In genomic region chr17:62135050-62135449, GRCm38 (mm10) we compare ENCODE assay signal across 27 mouse cellular contexts.
A peak's percentile ranks its signal among the peaks of the same experiment; 100 is the strongest.
DNase-seq lines count a peak whose midpoint lies in the region; ATAC-seq and TF ChIP-seq lines count a peak whose summit lies in the region.
"Had no signal": no experiment of that assay in that cellular context is flagged by ENCODE, and none has a peak within 500 bp of the region (broad histone marks: within the 10 kb centered on the region; RNA-seq: fewer than 3 reads in every experiment).

No protein-coding gene starts in this region.

- H3K27ac ChIP-seq in forebrain, embryonic 14.5 days (ENCODE audit: low read depth, low read length), result no peak overlapping the region
- no peak overlapping the region for H3K27ac ChIP-seq in forebrain, embryonic 10.5 days
- no peak overlapping the region for H3K27ac ChIP-seq in forebrain, embryonic 16.5 days (ENCODE audit: low read length)
- no peak overlapping the region for H3K27ac ChIP-seq in forebrain, postnatal 0 days (ENCODE audit: low read depth, low read length)
- H3K27ac ChIP-seq in hindbrain, embryonic 13.5 days, result no peak overlapping the region
- no peak overlapping the region for H3K27ac ChIP-seq in hindbrain, embryonic 11.5 days (ENCODE audit: low read depth, low read length)
- no peak overlapping the region for H3K27ac ChIP-seq in neural tube, embryonic 12.5 days
- no peak overlapping the region for H3K27ac ChIP-seq in neural tube, embryonic 15.5 days (replicated peaks)
- H3K27ac ChIP-seq: embryonic facial prominence, embryonic 13.5 days; embryonic facial prominence, embryonic 15.5 days had no signal

- no peaks in the 10 kb centered on the region for H3K4me1 ChIP-seq in forebrain, embryonic 14.5 days (ENCODE audit: control insufficient read depth, insufficient read depth, low read length)
- H3K4me1 ChIP-seq in forebrain, embryonic 10.5 days, result no peaks in the 10 kb centered on the region
- no peaks in the 10 kb centered on the region for H3K4me1 ChIP-seq in forebrain, embryonic 16.5 days (replicated peaks; ENCODE audit: control insufficient read depth, insufficient read depth, low read length)
- H3K4me1 ChIP-seq in forebrain, postnatal 0 days (ENCODE audit: insufficient read depth), result no peaks in the 10 kb centered on the region
- H3K4me1 ChIP-seq in hindbrain, embryonic 13.5 days (replicated peaks), result no peaks in the 10 kb centered on the region
- H3K4me1 ChIP-seq in hindbrain, embryonic 11.5 days (replicated peaks; ENCODE audit: control insufficient read depth, insufficient read depth, low read length), result no peaks in the 10 kb centered on the region
- H3K4me1 ChIP-seq in neural tube, embryonic 12.5 days, result no peaks in the 10 kb centered on the region
- H3K4me1 ChIP-seq in neural tube, embryonic 15.5 days, result no peaks in the 10 kb centered on the region
- H3K4me1 ChIP-seq: embryonic facial prominence, embryonic 13.5 days; embryonic facial prominence, embryonic 15.5 days had no signal

- no peak overlapping the region for H3K9ac ChIP-seq in forebrain, embryonic 14.5 days (ENCODE audit: low read length)
- H3K9ac ChIP-seq in forebrain, embryonic 16.5 days (replicated peaks; ENCODE audit: low read depth, low read length), result no peak overlapping the region
- no peak overlapping the region for H3K9ac ChIP-seq in forebrain, postnatal 0 days
- H3K9ac ChIP-seq in hindbrain, embryonic 13.5 days, result no peak overlapping the region
- no peak overlapping the region for H3K9ac ChIP-seq in hindbrain, embryonic 11.5 days (ENCODE audit: low read depth, low read length)
- H3K9ac ChIP-seq in neural tube, embryonic 12.5 days, result no peak overlapping the region
- no peak overlapping the region for H3K9ac ChIP-seq in neural tube, embryonic 15.5 days (replicated peaks)
- H3K9ac ChIP-seq: embryonic facial prominence, embryonic 13.5 days; embryonic facial prominence, embryonic 15.5 days had no signal

- ATAC-seq in forebrain, embryonic 14.5 days, result no peak
- peak; percentile 31; the same call in 1 of the 2 replicates for ATAC-seq in forebrain, embryonic 16.5 days
- no peak for ATAC-seq in forebrain, postnatal 0 days
- ATAC-seq in hindbrain, embryonic 13.5 days (ENCODE audit: low FRiP score), result 0 out of 2 replicates have a peak, but pooled peaks have one; percentile 39
- no peak for ATAC-seq in hindbrain, embryonic 11.5 days (ENCODE audit: low FRiP score)
- ATAC-seq in neural tube, embryonic 12.5 days (ENCODE audit: low FRiP score, low read depth), result peak; percentile 37; the same call in 1 of the 2 replicates
- ATAC-seq in neural tube, embryonic 15.5 days (ENCODE audit: low FRiP score), result no peak
- ATAC-seq: activated CD4-positive, CD25-positive, alpha-beta regulatory T cell, adult 4 months; CD4-positive, CD25-positive, alpha-beta regulatory T cell, adult 4 months; Patski had no signal

- no peak overlapping the region for H3K4me2 ChIP-seq in forebrain, embryonic 14.5 days (ENCODE audit: low read length)
- no peak overlapping the region for H3K4me2 ChIP-seq in forebrain, embryonic 16.5 days (ENCODE audit: low read length)
- no peak overlapping the region for H3K4me2 ChIP-seq in forebrain, postnatal 0 days (ENCODE audit: low read depth)
- H3K4me2 ChIP-seq in hindbrain, embryonic 13.5 days, result no peak overlapping the region
- no peak overlapping the region for H3K4me2 ChIP-seq in hindbrain, embryonic 11.5 days (replicated peaks; ENCODE audit: low read depth, low read length)
- H3K4me2 ChIP-seq in neural tube, embryonic 12.5 days (replicated peaks), result no peak overlapping the region
- no peak overlapping the region for H3K4me2 ChIP-seq in neural tube, embryonic 15.5 days
- H3K4me2 ChIP-seq: embryonic facial prominence, embryonic 13.5 days; embryonic facial prominence, embryonic 15.5 days had no signal

- H3K9me3 ChIP-seq in forebrain, embryonic 14.5 days (replicated peaks; ENCODE audit: control insufficient read depth, low read length), result no peaks in the 10 kb centered on the region
- no peaks in the 10 kb centered on the region for H3K9me3 ChIP-seq in forebrain, embryonic 10.5 days
- no peaks in the 10 kb centered on the region for H3K9me3 ChIP-seq in forebrain, embryonic 16.5 days (ENCODE audit: control insufficient read depth, low read length)
- no peaks in the 10 kb centered on the region for H3K9me3 ChIP-seq in forebrain, postnatal 0 days (ENCODE audit: low read length)
- no peaks in the 10 kb centered on the region for H3K9me3 ChIP-seq in hindbrain, embryonic 13.5 days
- H3K9me3 ChIP-seq in hindbrain, embryonic 11.5 days (ENCODE audit: control insufficient read depth, low read length), result no peaks in the 10 kb centered on the region
- H3K9me3 ChIP-seq in neural tube, embryonic 12.5 days, result no peaks in the 10 kb centered on the region
- H3K9me3 ChIP-seq in neural tube, embryonic 15.5 days (replicated peaks), result no peaks in the 10 kb centered on the region
- H3K9me3 ChIP-seq: embryonic facial prominence, embryonic 13.5 days; embryonic facial prominence, embryonic 15.5 days had no signal

- peak; percentile 31 for DNase-seq in forebrain, embryonic 14.5 days (ENCODE audit: low spot score)
- no peak for DNase-seq in forebrain, embryonic 10.5 days (ENCODE audit: extremely low spot score, low spot score)
- no peak for DNase-seq in forebrain, postnatal 0 days
- no peak for DNase-seq in hindbrain, embryonic 11.5 days (ENCODE audit: low spot score)
- DNase-seq: adrenal gland, adult 8-10 months; adrenal gland, postnatal 14 days; adrenal gland, postnatal 36 days; B cell, adult 2 months; cerebellum, adult 11 months; cerebellum, adult 18-20 months; cerebellum, adult 8-10 months; cerebellum, adult 9-11 months; cerebellum, postnatal 14 days; cerebellum, postnatal 36 days; embryo, embryonic 11 days had no signal

- TF ChIP-seq CTCF in forebrain, postnatal 0 days (IDR thresholded peaks at IDR 0.05; ENCODE audit: low read depth), result no peak

- no peaks in the 10 kb centered on the region for H3K36me3 ChIP-seq in forebrain, embryonic 14.5 days (ENCODE audit: control insufficient read depth, insufficient read depth, low read length)
- no peaks in the 10 kb centered on the region for H3K36me3 ChIP-seq in forebrain, embryonic 10.5 days (replicated peaks)
- no peaks in the 10 kb centered on the region for H3K36me3 ChIP-seq in forebrain, embryonic 16.5 days (ENCODE audit: control insufficient read depth, insufficient read depth)
- H3K36me3 ChIP-seq in forebrain, postnatal 0 days (ENCODE audit: insufficient read depth), result no peaks in the 10 kb centered on the region
- H3K36me3 ChIP-seq in hindbrain, embryonic 13.5 days, result no peaks in the 10 kb centered on the region
- H3K36me3 ChIP-seq in hindbrain, embryonic 11.5 days (ENCODE audit: control insufficient read depth, insufficient read depth, low read length), result no peaks in the 10 kb centered on the region
- H3K36me3 ChIP-seq in neural tube, embryonic 12.5 days, result no peaks in the 10 kb centered on the region
- H3K36me3 ChIP-seq in neural tube, embryonic 15.5 days, result no peaks in the 10 kb centered on the region
- H3K36me3 ChIP-seq: embryonic facial prominence, embryonic 13.5 days; embryonic facial prominence, embryonic 15.5 days; G1E had no signal

- 17% methylated on average over 3 of the region's 3 CpGs for whole genome bisulfite sequencing in forebrain, embryonic 14.5 days
- WGBS in forebrain, embryonic 10.5 days, result 83% methylated on average over 3 of the region's 3 CpGs
- 14% methylated on average over 3 of the region's 3 CpGs for WGBS in forebrain, embryonic 16.5 days
- 19% methylated on average over 3 of the region's 3 CpGs for WGBS in forebrain, postnatal 0 days
- whole genome bisulfite sequencing in hindbrain, embryonic 13.5 days, result 41% methylated on average over 3 of the region's 3 CpGs
- 70% methylated on average over 3 of the region's 3 CpGs for WGBS in hindbrain, embryonic 11.5 days
- 61% methylated on average over 3 of the region's 3 CpGs for WGBS in neural tube, embryonic 12.5 days
- WGBS in neural tube, embryonic 15.5 days, result 43% methylated on average over 3 of the region's 3 CpGs

- no peak overlapping the region for H3K4me3 ChIP-seq in forebrain, embryonic 14.5 days (ENCODE audit: low read depth, low read length)
- H3K4me3 ChIP-seq in forebrain, embryonic 10.5 days, result no peak overlapping the region
- H3K4me3 ChIP-seq in forebrain, embryonic 16.5 days (replicated peaks; ENCODE audit: low read length), result no peak overlapping the region
- H3K4me3 ChIP-seq in forebrain, postnatal 0 days (ENCODE audit: low read depth, low read length), result no peak overlapping the region
- H3K4me3 ChIP-seq in hindbrain, embryonic 13.5 days, result no peak overlapping the region
- H3K4me3 ChIP-seq in hindbrain, embryonic 11.5 days (ENCODE audit: low read depth, low read length), result no peak overlapping the region
- no peak overlapping the region for H3K4me3 ChIP-seq in neural tube, embryonic 12.5 days
- no peak overlapping the region for H3K4me3 ChIP-seq in neural tube, embryonic 15.5 days (replicated peaks)
- H3K4me3 ChIP-seq: embryonic facial prominence, embryonic 13.5 days; embryonic facial prominence, embryonic 15.5 days; erythroblast, embryonic 14.5 days had no signal

- no peaks in the 10 kb centered on the region for H3K27me3 ChIP-seq in forebrain, embryonic 14.5 days (replicated peaks; ENCODE audit: control insufficient read depth, insufficient read depth, low read length)
- H3K27me3 ChIP-seq in forebrain, embryonic 10.5 days (ENCODE audit: poor library complexity, severe bottlenecking), result no peaks in the 10 kb centered on the region
- no peaks in the 10 kb centered on the region for H3K27me3 ChIP-seq in forebrain, embryonic 16.5 days (replicated peaks; ENCODE audit: control insufficient read depth, insufficient read depth, low read length)
- H3K27me3 ChIP-seq in forebrain, postnatal 0 days (ENCODE audit: insufficient read depth, low read length), result no peaks in the 10 kb centered on the region
- H3K27me3 ChIP-seq in hindbrain, embryonic 13.5 days, result no peaks in the 10 kb centered on the region
- H3K27me3 ChIP-seq in hindbrain, embryonic 11.5 days (ENCODE audit: control insufficient read depth, insufficient read depth, low read length), result no peaks in the 10 kb centered on the region
- no peaks in the 10 kb centered on the region for H3K27me3 ChIP-seq in neural tube, embryonic 12.5 days (replicated peaks)
- H3K27me3 ChIP-seq in neural tube, embryonic 15.5 days (replicated peaks), result no peaks in the 10 kb centered on the region
- H3K27me3 ChIP-seq: CH12.LX; embryonic facial prominence, embryonic 13.5 days; embryonic facial prominence, embryonic 15.5 days had no signal

Comparison
In these comparisons a context has a peak if more than half of its experiments do, and no peak if none do; other contexts are left out.
1. ATAC-seq: peak in forebrain, embryonic 16.5 days (single experiment), hindbrain, embryonic 13.5 days (single experiment) and neural tube, embryonic 12.5 days (single experiment); none in forebrain, embryonic 14.5 days (single experiment), forebrain, postnatal 0 days (single experiment), hindbrain, embryonic 11.5 days (single experiment) and neural tube, embryonic 15.5 days (single experiment).